Mouse (Mus musculus): ENCODE results near the gene Utp14a. TPM values are rescaled to one million over a fixed set of nuclear protein-coding genes. Genes with fewer than 3 reads are reported as not detected.
"Not testable (repeated sequence)": the region's sequence is repeated elsewhere in the genome, so short reads cannot be mapped to it uniquely, and the experiment has no call there.

Utp14a gene
- total RNA-seq (2021), result 10 to 100 TPM; 11.5 to 12.7 TPM
- long read RNA-seq, experiment 1, transcript Utp14a-201 (15 exons, 2,507 nt), result major isoform, 10 of 14 reads
- long read RNA-seq, experiment 1, partial matches to known transcripts, result 3 of 14 reads
- long read RNA-seq, experiment 1, other reads (novel, unspliced or antisense), result 0 of 14 reads
- long read RNA-seq, experiment 2, transcript Utp14a-201 (15 exons, 2,507 nt), result major isoform, 9 of 12 reads
- long read RNA-seq, experiment 2, partial matches to known transcripts, result 3 of 12 reads
- long read RNA-seq, experiment 2, other reads (novel, unspliced or antisense), result 0 of 12 reads

DNA sequence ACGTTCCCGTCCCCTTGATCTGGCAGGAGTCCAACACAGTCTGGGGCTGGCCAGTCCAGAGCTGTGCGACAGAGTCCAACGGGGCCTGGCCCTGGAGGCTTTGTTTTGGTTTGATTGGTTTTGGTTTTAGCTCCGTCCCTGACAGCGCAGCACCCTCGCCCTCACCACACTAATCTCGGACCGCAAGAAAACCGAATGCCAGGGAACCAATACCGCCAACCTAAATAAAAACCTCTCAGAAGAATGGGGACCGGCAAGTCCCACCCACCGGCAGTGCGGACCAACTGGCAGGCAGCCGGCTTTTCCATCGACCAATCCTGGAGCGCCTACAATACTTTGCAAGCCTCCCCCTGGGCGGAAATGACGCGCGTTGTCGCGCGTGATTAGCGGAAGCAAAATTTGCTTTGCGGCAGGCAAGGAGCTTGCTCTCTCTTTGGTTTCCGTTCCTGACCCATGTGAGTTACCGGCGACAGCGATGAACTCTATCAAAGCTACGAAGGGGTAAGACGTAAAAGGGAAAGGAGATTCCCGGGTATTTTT, at the start of gene Utp14a:
Gene Utp14a, plus strand, starts transcription at position 395 of the 540 bp plus-strand sequence.
- peak; percentile 95 for DNase-seq

DNA sequence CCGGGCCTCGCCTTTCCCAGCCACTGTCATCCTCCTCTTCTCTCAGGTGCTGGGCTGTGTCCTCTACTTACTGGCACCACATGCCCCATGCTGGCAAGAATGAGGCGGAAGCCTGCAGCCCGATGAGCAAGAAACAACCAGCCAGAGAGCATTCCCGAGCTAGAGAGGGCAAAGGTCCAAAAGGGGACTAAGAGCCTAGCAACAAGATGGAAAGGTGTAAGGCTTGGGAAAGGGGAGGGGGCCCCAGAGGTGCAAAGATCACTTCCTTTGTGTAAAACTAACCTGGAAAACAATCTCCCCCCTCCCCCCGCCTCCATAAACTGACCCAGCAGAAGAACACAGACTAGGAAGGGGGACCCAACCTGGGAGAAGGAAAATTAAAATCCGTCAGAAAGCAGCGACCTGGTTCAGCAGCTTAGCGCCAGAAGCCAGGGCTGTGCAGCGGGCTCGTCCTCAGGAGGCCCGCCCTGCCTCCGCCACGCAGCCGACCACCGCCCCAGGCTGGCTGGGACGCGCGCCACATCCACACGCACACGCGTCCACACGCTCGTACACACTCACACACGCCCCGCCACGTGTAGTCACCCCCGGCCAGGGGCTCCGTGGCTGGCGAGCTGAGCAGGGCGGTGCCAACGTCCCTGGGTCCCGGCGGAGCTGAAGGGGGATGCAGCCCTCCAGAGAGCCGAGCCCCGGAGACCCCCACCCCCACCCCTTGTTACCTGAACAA, 48.7 kb upstream of the Utp14a start:
- DNase-seq, result no peak

DNA sequence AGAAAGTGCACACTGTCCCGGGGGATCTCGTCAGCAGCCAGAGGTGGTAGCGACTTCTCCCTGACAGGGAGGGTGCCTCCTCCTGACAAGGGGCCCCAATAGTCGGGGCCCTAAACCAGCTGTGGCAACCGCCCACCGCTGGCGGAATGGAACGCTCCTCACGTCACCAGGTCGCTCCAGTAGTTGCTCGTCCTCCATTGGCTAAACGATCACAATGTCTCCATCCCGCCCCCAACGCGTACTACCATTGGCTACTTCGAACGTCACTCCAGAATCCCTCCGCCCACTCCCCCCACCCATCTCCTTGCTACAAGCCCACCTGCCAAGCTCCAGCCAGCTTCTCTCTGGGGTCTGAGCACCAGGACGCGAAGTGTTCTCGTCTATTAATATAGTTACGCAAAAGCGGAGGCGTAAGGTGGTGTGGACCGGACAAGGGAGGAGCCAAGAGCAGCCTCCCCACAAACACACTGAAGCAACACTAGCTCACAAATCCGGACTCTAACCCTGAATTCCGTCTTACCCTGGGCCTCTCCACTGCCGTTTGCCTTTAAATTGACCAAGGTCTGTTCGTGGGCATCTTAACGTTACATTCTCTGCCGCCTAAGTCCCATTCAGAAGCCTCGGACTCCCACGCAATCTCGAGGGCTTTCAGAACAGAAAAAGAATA, 48.0 kb upstream of the Utp14a start, which contains the start of gene Zdhhc9:
Gene Zdhhc9, minus strand, starts transcription at position 360 of the 667 bp plus-strand sequence.
- peak; percentile 80 for DNase-seq

DNA sequence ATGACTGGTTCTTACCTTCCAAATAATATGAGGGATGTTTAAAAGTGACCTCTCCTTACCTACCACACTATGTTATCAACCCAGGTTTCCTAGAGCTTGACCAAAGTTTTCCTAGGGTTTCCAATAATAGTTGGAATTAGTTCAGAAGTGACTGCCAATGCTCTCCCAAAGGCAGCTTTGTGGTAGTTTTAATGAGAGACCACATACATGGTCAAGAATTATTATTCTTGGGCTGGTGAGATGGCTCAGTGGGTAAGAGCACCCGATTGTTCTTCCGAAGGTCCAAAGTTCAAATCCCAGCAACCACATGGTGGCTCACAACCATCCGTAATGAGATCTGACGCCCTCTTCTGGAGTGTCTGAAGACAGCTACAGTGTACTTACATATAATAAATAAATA, 46.9 kb upstream of the Utp14a start:
- not testable (repeated sequence) for DNase-seq

DNA sequence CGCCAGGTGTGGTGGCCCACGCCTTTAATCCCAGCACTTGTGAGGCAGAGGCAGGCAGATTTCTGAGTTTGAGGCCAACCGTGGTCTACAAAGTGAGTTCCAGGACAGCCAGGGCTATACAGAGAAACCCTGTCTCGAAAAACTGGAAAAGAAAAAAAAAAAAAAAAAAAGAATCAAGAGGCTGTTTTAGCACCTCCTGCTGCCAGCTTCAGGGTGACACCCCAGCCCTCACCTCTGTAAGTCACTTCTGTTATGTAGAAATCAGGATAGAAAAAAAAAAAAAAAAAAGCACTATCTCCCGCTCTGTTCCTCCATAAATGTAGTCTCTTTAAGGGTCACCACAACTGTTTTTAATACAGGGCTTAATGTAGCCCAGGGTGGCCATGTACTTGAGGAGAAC, 37.2 kb upstream of the Utp14a start:
- DNase-seq, result no peak

DNA sequence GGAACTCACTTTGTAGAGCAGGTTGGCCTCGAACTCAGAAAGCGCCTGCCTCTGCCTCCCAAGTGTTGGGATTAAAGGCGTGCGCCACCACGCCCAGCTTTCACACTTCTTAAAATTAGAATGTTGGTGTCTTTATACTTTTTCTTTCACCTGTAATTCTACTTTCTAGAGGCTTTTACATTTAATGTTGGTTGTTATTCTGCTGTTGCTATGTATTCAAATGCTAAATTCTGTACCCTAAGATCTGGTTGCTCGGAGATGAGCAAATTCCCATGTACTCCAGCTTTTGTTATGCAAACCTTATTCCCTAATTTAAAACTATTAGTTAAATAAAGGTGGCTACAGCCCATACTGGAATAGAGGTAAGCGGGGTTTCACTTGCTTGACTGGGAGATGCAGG, 34.0 kb upstream of the Utp14a start:
- no peak for DNase-seq

DNA sequence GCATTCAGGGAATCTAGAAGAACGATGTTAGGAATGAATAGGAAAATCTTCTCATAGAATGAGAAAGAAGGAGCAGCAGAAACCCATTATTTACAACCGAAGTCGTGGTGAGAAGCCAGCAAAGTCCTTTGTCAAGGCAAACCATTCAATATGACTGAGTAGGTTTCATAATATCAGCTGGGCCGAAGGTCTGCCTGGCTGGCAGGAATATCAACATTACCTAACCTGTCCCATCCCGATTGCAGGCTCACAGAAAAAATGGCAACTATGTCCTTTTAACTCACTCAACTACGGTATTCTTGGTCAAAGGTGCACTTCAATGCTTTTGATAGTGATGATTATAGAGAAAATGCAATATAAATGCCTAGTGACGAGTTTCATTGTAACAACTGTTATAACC, 30.4 kb upstream of the Utp14a start:
- DNase-seq, result no peak

DNA sequence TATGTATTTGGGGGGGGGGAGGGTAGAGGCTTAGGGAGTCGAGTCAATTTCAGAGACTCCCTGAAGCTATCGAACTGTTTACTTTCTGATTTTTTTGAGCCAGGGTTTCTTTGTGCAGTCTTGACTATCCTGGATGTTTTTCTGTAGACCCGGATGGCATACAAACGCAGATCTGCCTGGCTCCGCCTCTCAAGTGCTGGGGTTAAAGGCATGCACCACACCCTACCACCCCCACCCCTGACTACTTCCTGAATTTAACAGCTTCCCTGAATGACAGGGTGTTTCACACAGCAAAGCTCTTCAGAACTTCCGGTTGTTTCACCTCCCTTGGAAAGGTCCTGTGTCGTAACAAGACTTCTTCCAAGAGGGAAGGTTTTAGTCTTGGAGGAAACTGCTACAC, 22.2 kb upstream of the Utp14a start:
- DNase-seq, result no peak

DNA sequence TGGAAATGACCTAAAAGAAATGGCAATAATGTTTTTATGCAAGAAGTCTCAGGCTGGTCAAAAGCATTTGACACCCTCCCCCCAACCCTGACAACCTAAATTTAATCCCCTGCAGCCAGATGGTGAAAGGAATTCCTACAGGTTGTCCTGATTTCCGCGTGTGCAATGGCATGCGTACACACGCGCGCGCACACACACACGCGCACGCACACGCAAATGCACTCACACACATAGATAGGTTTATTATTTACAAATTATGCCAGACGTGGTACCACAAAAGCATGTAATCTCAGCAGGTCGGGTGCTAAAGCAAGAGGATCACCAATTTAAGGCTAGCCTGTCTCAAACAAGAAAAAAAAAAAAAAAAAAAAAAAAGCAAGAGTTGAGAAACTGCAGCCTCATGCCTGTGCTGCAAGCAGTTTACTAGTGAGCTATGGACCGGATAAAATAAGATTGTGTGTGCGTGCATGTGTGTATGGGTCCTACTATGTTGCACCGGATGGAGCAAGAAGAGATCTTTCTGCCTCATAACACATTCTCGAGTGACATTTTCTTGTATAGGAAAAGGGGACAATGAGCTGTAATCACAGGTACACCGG, 733 bp upstream of the Utp14a start:
- no peak for DNase-seq

DNA sequence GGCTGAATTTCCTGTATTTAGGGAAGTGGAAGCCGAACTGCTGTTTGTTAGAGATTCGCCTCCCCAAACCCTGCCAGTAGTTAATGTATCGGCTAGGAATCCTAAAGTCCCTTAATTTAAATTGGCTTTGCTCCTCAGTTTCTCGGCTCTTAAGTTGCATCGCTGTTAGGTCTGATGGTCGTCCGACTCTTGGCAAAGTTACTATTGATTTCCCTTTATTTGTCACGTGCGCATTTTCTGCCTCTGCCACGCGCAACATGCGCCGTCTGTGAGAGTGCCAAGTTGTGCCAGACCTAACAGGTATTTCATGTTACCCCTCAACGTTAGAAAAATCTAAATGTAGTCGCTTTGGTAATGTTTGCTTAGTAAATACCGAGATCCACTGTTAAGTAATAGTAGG, 349 bp downstream of the Utp14a start:
- no peak for DNase-seq

DNA sequence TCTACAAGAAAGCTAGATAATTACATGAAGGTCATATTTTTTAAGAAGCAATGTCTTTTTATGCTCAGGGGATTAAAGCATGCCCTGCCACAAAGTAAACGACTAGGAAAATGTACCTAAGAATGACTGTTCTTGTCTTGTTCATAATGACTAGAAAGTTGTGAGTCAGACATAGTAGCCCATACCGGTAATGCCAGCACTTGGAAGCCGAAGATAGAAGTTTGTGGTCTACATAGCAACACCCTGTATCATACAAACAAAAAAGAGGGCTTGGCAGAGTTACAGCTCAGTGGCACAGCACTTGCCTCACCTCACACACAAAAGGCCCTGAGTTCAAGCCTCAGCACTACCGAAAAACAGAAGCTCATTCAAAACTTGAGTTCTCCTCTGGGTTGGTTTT, 15.0 kb downstream of the Utp14a start:
- no peak for DNase-seq

DNA sequence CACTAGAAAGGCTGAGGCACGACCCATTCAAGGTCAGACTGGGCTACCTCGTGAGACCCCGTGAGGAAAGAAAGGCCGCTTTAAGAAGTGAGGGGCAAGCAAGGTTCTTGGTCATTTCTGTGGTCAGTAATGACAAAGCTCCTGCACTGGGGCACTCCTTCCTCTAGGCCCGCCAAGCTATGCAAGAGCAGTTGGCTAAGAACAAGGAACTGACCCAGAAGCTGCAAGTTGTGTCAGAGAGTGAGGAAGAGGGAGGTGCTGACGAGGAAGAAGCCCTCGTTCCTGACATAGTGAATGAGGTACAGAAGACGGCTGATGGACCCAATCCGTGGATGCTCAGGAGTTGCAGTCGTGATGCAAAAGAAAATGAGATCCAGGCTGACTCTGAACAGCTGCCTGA, 18.0 kb downstream of the Utp14a start:
- no peak for DNase-seq

DNA sequence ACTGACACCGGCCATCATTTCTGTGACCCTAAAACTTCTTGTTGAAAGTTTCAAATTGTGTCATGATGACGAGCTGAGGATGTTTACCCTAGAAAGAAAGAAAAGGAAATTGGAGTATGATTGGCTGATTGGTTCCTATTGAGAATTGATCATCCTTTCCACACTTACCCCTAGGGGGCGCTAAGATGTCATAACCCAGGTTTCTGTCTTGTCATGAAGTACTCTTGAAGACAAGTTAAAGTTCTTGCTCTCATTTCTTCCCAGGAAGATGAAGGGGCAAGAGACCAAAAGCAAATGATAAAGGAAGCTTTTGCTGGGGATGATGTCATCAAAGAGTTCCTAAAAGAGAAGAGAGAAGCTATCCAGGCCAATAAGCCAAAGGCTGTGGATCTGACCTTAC, 21.4 kb downstream of the Utp14a start:
- DNase-seq, result no peak

DNA sequence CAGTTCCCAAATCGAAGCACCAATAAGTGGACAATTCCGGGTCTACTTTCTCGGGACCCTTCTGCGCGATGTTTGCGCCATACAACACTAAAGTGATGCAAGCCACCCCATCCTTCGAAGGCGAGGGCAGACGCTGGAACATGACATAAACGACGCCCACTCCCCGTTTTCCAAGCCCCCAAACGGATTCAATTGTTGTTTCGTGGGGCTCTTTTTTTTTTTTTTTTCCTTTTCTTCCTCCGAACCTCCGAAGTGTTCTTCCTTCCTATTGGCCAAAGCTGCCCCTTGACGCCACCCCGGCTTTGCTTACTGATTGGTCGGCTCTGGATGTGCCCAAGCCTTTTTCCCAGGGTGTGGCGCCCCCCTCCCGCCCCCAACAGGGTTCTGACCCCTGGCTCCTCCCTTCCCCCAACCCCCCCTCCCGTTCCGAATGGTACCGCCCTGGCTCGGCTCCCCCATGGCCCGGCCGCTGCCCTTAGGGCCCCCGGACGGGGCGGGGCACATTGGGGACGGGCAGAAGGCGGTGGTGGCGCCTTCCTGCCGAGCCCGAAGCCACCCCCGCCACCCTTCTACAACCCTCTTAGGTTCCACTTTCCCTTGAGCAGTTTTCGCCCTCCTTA, 27.8 kb downstream of the Utp14a start:
- DNase-seq, result peak; percentile 90

DNA sequence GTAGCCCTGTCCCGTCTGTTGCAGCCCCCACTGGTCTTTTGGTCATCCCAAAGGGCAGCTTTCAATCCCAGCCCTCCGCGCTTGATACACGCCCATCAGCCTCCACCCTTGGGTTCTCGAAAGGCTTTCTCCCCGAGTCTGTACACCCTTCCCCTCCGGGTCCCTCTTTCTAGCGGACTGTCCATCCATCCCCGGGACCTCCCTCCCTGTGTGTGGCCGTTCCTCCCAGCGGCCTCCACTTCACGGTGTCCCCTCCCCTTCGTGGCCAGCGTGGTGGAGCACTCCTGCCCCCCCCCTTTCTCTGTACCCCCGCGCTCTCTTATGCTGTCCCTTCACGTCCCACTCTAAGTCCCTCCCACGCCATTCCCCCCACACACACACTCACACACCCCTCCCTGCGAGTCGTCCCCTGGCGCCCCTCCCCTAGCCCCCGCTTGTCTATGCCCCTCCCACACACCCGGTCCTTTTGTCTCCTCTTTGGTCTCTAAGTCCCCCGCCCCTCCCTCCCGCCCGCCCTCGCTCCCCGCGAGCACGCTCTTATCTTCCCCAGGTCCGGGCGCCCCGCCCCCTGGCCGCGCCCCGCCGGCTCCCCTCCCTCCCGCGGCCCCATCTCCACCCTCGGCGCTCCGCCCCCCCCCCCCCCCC, 28.5 kb downstream of the Utp14a start:
- DNase-seq, result peak; percentile 88

DNA sequence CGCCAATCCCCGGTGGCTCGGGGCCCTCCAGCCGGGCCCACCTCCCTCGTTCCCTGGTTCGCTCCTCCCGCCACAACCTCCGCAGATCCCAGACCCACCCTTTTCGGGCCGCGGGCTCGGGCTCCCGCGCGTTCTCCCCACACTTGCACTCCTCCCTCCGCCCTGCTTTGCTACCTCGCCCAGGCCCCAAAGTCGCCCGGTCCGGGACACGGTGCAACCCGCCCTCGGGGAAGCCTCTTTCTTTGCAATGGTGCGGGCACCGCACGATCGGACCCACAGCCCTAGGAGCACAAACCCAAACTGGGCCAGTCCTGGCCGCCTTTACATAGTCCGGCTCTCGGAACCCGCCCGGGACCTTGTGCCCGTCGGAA, 29.0 kb downstream of the Utp14a start:
- no peak for DNase-seq

DNA sequence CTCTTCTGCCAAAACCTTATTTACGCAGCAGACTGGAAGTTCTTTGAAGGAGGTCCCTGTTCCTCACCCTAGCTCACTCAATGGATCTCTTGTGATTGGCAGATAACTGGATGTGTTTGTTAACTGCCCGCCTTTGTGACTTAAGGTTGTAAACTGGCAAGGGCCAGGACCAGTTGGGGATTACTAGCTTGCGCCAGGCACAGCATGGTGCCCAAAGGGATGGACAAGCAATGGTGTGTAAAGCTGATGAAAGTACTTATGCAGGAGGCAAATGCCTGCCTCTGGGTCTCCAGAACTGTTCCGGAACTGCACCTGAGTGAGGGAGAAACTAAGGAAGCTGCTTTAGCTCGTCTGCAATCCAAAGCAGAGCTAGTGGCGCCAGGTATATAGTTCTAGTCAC, 29.8 kb downstream of the Utp14a start:
- DNase-seq, result no peak

DNA sequence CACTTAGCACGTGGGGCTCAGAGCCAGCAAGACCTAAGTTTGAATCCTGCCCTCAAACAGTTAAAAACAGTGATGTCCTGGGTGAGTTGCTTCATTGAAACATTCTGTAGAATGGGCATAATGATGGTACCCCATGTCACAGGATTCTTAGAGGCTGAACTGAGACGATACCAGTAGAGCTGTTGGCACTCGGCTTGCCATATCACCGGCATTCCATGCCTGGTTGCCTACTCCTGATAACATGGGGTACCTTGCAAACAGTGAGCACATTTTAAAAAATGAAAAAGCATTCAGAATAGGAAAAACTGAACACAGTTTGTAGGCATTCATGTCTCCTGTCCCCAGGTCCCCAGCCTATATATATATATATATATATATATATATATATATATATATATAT, 31.3 kb downstream of the Utp14a start:
- DNase-seq, result no peak

DNA sequence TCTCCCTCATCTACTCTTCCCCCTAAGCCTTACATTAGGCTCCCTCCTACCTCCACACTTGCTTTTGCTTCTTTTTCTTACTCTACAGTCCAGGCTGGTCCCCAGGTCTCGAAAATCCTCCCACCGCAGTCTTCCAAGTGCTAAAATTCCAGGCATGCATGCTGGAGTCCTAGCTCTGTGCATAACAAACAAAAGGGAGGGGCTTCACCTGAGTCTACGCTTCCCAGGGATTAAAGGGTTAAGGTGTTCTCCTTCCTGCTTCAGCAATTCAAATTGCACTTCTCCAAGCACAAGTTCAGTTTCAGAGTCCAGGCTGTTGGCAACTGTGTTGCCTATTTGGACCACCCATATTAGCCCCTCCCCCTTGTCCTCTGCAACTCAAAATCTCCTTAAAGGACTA, 34.8 kb downstream of the Utp14a start:
- no peak for DNase-seq

DNA sequence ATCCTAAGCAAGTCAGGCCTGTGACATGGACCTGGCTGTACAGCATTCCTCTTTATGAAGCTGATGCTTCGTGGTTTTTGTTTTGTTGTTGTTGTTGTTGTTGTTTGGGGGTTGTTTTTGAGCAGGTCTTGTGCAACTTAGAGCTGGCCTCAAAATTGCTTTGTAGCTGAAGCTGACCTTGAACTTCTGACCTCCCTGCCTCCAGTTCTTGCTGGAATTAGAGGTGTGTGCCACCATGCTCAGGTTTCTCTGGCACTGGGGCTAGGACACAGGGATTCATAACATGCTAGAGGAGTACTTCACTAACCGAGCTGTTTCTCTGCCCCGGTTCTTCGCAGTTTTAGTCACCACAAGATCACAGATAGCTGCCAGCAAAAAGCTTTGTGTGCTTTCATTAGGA, 48.7 kb downstream of the Utp14a start:
- DNase-seq, result no peak

DNA sequence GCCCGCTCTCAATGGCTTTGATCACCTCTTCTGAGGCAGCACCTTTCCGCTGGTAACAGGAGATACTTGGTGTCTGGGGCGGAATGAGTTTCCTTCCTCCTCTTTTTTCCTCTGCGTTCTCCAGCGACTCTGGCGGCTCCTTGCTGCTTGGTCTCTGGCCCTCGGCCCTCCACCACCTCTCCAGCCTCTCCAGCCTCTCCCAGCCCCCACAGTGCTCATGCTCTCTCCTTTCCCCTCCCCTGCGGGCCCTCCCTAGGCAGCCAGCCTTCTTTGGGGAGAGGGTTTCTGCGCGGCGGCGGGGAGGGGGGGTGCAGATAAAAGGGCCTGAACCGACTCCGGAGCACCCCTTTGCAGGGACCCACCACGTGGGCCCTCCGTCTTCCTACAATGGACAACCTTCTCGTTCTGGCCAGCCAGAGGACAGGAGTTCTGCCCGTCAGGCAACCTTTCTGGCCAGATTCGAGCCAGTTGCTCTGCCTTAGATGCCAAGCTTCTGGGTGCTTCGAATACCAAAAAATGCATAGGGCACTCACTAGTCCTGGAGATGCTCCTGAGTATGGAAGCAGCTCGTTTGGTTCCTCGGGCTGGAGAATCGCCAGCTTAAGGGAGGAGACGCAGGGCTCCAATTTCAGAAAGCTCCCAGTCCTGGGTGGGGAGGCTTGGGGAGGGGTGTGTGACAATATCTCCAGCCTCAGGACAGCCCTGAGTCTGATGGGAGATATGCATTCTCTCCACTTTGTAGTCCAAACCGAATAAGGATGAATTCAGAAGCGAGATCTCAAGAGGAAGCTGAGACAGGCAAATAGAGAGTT, 54.2 kb downstream of the Utp14a start:
- DNase-seq, result no peak

Data from gastrocnemius, postnatal 25 days (tissue).